Mouse (Mus musculus) hindbrain, embryonic 13.5 days (tissue): ENCODE measurements around the gene Serpini1. TPM values are rescaled to one million over a fixed set of nuclear protein-coding genes. Genes with fewer than 3 reads are reported as not detected.

ENCODE experiments used
- ATAC-seq: fragments of 200-750 bp; cut with Nextera tagmentation; 2 replicates; pipeline ENCODE4 v1.8.0; 2017; ENCODE audit warnings: moderate TSS enrichment; ENCODE audit not compliant: low FRiP score
- H3K27ac ChIP-seq: fragments of 300-500 bp; sonication (generic); 2 replicates; pipeline ENCODE4 v1.5.1; 2015; ENCODE audit warnings: inconsistent platforms, mild to moderate bottlenecking, moderate library complexity
- H3K27me3 ChIP-seq: fragments of 300-500 bp; sonication (generic); 2 replicates; pipeline ENCODE4 v1.6.1; 2015; ENCODE audit warnings: mild to moderate bottlenecking, inconsistent platforms
- H3K36me3 ChIP-seq: fragments of 300-500 bp; sonication (generic); 2 replicates; pipeline ENCODE4 v1.6.1; 2015; ENCODE audit warnings: mild to moderate bottlenecking, inconsistent platforms
- H3K4me1 ChIP-seq: fragments of 300-500 bp; sonication (generic); replicated peaks from 2 replicates; pipeline ENCODE4 v1.6.1; 2015; ENCODE audit warnings: inconsistent platforms
- H3K4me2 ChIP-seq: fragments of 300-500 bp; sonication (generic); 2 replicates; pipeline ENCODE4 v1.6.1; 2015; ENCODE audit warnings: inconsistent platforms, mild to moderate bottlenecking, moderate library complexity
- H3K4me3 ChIP-seq: fragments of 300-500 bp; sonication (generic); 2 replicates; pipeline ENCODE4 v1.5.1; 2015; ENCODE audit warnings: mild to moderate bottlenecking, inconsistent platforms
- H3K9ac ChIP-seq: fragments of 300-500 bp; sonication (generic); 2 replicates; pipeline ENCODE4 v1.6.1; 2015; ENCODE audit warnings: mild to moderate bottlenecking, inconsistent platforms
- H3K9me3 ChIP-seq: fragments of 300-500 bp; sonication (generic); 2 replicates; pipeline ENCODE4 v1.6.1; 2016; ENCODE audit warnings: inconsistent platforms
- WGBS: fragments of 180-500 bp; shearing (Covaris S2); methylation state at CpG from one replicate; pipeline ENCODE4 v1.1.7; 2015; 5-methylcytosine and 5-hydroxymethylcytosine counted together
- polyA plus RNA-seq: library from polyadenylated mRNA; unstranded; fragments of >200 nt; fragmentation: Nextera tagmentation; extraction: Ambion mirVana; gene quantifications from 2 replicates; pipeline ENCODE4 v1.2.1, GENCODE M21; 2015

Gene Serpini1
- 128 and 131 TPM in 2 replicates for polyA plus RNA-seq

DNA sequence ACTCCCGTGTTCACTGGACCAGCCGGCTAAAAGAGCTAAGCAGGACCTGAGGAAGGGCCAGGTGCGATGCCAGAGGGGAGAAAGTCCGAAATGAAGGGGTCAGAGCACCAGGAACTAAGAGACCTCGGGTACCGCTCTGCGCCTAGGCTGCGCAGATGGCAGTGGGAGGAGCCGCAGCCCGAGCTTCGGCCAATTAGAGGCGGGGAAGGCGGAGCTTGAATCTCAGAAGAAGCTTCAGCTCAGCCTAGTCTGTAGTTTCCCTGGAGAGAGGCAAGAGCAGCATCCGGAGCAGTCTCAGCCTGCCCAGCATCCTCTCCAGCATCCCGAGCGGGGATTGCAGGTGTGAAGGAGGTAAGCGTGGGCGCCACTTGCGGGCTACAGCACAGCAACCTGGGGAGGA is at the start of gene Serpini1:
TSS of gene Serpini1 (plus strand) at position 256 of the 400 bp plus-strand sequence.
- under 1% methylated on average over 19 of the region's 19 CpGs for WGBS
- Histone ChIP-seq H3K27me3 (no peaks in the 10 kb centered on the region), H3K36me3 (no peaks in the 10 kb centered on the region), H3K4me1 (peaks cover 10% of the 10 kb centered on the region), H3K9ac (peak within 1 kb of the TSS; percentile 93), H3K4me2 (peak within 1 kb of the TSS; percentile 68), H3K27ac (peak within 1 kb of the TSS; percentile 89), H3K9me3 (no peaks in the 10 kb centered on the region), H3K4me3 (peak within 1 kb of the TSS; percentile 85)
- ATAC-seq = peak; percentile 97

DNA sequence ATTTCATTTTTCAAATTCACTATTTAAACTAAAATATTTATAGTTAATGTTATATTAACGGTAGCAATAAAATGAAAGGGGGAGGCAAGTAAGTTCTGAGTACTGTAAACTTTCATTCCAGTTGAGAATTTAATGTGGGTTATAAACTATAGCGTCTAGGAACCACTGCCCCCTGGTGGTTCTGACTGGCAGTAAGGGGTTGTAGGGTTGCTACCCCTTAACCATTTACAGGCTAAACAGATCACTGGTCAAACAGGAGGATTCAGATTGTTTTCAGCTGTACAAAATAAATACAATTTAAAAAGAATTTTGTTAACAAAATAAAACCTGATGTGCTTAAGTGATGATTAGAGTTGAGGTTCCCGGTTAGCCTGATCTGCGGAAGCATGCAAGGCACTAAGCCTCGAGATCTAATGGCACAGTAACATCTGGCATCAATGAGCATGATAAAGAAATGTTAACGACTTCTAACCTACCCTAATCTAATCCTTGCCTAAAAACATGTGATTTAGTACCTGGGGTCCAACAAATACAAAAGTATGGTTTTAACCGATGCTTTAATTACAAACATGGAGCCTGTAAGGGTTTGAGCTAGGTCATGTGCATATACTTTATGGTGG is 39.6 kb upstream of the Serpini1 start:
- ATAC-seq = no peak

DNA sequence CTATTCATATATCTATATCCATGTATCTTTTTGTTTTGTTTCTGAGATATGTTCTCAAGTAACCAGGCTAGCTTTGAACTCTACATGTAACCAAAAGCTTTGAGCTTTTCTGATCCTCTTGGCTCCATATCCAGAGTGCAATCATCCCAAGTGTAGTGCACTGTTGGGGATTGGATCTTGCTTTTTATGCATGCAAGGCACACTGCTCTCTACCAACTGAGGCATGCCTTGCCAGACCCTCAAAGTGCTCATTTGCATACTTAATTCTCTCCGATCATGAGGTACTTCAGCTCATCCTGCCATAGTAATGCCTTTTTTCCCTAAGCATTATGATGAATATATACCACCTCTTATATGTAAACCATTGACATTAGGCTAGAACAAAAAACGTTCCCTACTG is 36.0 kb upstream of the Serpini1 start:
- H3K4me1 ChIP-seq = peaks cover 5% of the 10 kb centered on the region
- no peak overlapping the region for H3K4me3 ChIP-seq
- no peak for ATAC-seq
- H3K9me3 ChIP-seq = no peaks in the 10 kb centered on the region
- no peaks in the 10 kb centered on the region for H3K27me3 ChIP-seq
- no peak overlapping the region for H3K9ac ChIP-seq
- 69% methylated on average over 2 of the region's 2 CpGs for WGBS
- no peak overlapping the region for H3K4me2 ChIP-seq
- no peak overlapping the region for H3K27ac ChIP-seq
- H3K36me3 ChIP-seq = peaks cover 25% of the 10 kb centered on the region

More for the DNA sequence above, 39.6 kb upstream of the Serpini1 start:
- 83% methylated on average over 7 of the region's 7 CpGs for WGBS
- no peak overlapping the region for H3K27ac ChIP-seq
- peaks cover 25% of the 10 kb centered on the region for H3K36me3 ChIP-seq
- H3K9me3 ChIP-seq = no peaks in the 10 kb centered on the region
- no peaks in the 10 kb centered on the region for H3K27me3 ChIP-seq
- no peak overlapping the region for H3K4me3 ChIP-seq
- peaks cover 5% of the 10 kb centered on the region for H3K4me1 ChIP-seq
- H3K4me2 ChIP-seq = no peak overlapping the region
- no peak overlapping the region for H3K9ac ChIP-seq

DNA sequence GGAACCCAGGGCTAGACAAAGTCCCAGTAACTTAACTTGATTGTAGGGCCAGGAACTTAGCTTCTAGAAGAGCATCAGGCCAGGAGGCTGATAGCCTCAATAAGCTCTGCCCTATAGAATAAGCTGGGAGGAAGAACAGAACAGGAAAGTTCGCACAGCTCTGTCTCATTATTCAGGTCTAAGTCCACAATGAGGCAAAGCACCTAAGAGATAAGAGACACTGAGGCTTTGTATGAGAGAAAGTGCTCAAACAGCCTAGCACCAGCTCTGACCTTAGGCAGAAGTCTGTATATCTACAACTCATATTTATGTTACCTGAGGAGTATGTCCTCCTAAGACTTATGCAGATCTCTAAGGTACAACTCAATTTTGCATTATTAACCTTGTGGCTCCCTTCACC is 34.8 kb upstream of the Serpini1 start:
- Histone ChIP-seq H3K9ac (no peak overlapping the region), H3K27ac (no peak overlapping the region), H3K4me2 (no peak overlapping the region), H3K36me3 (peaks cover 34% of the 10 kb centered on the region), H3K27me3 (no peaks in the 10 kb centered on the region), H3K4me3 (no peak overlapping the region), H3K9me3 (no peaks in the 10 kb centered on the region), H3K4me1 (peaks cover 5% of the 10 kb centered on the region)
- WGBS = 92% methylated on average over 1 of the region's 1 CpGs
- no peak for ATAC-seq

DNA sequence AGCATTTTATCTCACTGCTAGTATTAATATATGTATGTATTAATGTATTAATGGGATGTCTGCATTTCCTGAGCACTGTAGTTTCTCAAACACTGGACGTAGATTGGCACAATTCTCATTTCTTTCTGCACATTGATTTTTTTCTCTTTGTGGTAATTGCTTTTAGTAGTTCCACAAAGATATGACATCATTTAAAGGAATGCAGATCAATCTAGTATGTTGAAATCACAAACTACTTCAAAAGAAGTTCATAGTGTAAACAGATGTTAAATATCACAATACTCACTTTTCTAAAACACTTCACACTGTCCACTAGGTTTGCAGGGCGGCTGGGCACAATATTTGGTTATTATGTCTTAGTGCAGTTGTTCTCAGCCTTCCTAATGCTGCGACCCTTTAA is 26.3 kb upstream of the Serpini1 start:
- Histone ChIP-seq H3K4me2 (no peak overlapping the region), H3K27ac (no peak overlapping the region), H3K4me1 (no peaks in the 10 kb centered on the region), H3K9me3 (no peaks in the 10 kb centered on the region), H3K9ac (no peak overlapping the region), H3K4me3 (no peak overlapping the region), H3K27me3 (no peaks in the 10 kb centered on the region), H3K36me3 (peaks cover 11% of the 10 kb centered on the region)
- 96% methylated on average over 3 of the region's 3 CpGs for WGBS
- ATAC-seq = no peak

DNA sequence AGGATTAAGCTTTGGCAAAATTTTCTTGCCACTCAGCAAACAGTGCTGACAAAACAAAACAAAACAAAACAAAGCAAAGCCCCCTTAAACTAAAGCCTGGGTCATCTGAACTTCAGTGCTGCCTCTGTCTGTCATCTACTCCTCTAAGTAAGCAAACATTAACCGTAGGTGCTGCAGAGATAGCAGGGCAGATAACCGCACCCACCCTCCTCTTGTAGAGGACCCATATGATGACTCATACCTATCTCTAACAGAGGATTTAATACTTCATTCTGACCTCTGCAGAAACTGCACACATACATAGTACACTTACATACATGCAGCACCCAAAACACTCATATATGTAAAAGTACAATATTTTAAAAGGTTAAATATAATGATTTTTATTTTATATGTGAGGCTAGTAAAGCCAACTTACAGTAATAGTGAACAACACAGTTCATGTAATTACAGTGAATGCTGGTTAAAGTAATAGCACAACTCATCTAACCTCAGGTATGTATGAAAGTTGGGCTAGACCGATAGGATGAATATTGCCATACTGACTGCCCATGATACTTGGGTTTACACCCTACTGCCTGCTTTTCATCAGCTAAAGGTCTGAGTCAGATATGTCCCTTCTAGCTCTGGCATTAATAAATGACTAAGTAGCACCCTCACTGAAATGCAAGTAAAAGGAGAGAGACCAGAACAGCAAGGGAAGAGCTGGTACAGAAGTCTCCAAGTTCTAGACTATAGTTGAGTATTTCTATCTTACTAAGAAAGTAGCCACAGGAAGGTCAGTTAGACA is 23.1 kb upstream of the Serpini1 start:
- H3K4me1 ChIP-seq = no peaks in the 10 kb centered on the region
- H3K36me3 ChIP-seq = peaks cover 13% of the 10 kb centered on the region
- no peak overlapping the region for H3K9ac ChIP-seq
- 91% methylated on average over 3 of the region's 3 CpGs for WGBS
- H3K27ac ChIP-seq = no peak overlapping the region
- no peaks in the 10 kb centered on the region for H3K27me3 ChIP-seq
- H3K9me3 ChIP-seq = no peaks in the 10 kb centered on the region
- no peak overlapping the region for H3K4me2 ChIP-seq
- no peak for ATAC-seq
- H3K4me3 ChIP-seq = no peak overlapping the region

DNA sequence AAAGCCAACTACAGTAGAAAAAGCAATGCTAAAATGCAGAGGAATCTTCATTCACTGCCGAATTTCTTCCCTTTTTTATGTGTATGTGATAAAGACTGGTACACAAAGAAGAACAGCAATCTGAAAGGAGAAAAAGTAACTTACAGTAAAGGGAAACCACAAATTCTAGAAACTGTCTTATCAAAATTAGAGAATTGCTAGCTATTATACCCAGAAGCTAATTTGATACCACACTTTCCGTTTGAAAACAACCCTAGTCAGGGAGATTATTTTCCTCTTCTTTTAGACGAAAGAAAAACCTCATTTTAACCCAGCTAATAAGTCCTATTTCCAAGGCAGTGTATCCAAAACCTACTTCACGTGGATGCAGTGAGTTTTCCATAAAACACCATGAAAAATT is 16.1 kb upstream of the Serpini1 start:
- Histone ChIP-seq H3K9ac (no peak overlapping the region), H3K9me3 (no peaks in the 10 kb centered on the region), H3K4me1 (0 out of 2 replicates have a peak, but pooled peaks cover 4% of the 10 kb centered on the region), H3K36me3 (peaks cover 15% of the 10 kb centered on the region), H3K4me3 (no peak overlapping the region), H3K27ac (no peak overlapping the region), H3K4me2 (no peak overlapping the region), H3K27me3 (no peaks in the 10 kb centered on the region)
- no peak for ATAC-seq
- 95% methylated on average over 4 of the region's 4 CpGs for WGBS

DNA sequence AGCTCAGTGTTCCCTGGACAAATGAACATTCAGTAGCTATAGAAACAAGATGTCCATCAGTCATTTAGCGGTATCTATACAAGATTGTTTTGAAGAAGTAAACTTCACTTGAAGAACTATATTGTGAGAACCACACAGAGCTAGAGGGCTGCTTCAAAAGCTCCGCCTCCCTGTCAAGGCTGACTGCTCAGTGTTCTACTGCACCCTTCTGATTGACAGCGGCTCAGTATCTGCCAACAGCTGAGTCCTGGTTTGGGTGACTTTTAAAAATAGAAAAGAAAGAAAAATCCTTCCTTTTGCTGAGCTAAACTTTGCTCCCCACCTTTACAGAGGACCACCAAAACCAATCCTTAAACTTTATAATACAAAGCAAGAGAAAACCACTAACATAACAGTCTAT is 14.5 kb upstream of the Serpini1 start:
- 75% methylated on average over 3 of the region's 3 CpGs for WGBS
- no peak overlapping the region for H3K4me3 ChIP-seq
- H3K9me3 ChIP-seq = no peaks in the 10 kb centered on the region
- H3K4me1 ChIP-seq = 0 out of 2 replicates have a peak, but pooled peaks cover 4% of the 10 kb centered on the region
- H3K9ac ChIP-seq = no peak overlapping the region
- peaks cover 8% of the 10 kb centered on the region for H3K36me3 ChIP-seq
- H3K27me3 ChIP-seq = no peaks in the 10 kb centered on the region
- no peak overlapping the region for H3K4me2 ChIP-seq
- no peak for ATAC-seq
- H3K27ac ChIP-seq = no peak overlapping the region

DNA sequence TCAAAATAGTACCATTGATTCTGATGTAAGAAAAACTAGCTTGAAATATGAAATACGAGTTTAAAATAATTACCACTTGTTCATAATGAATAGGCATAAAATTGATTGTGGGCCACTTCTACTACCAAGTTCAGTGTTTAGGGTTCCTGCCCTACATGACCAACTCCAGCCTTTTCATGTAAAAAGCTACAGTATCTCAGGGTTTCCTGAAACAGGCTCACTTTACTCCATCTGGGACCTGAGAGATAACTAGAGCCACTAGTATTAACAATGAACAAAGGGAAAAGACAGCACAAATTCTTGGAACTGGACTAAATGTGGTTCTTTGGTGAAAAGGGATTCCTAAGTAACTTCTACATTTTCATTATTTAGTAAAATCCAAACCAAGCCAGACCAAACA is 13.1 kb upstream of the Serpini1 start:
- Histone ChIP-seq H3K27ac (no peak overlapping the region), H3K9me3 (no peaks in the 10 kb centered on the region), H3K9ac (no peak overlapping the region), H3K4me2 (no peak overlapping the region), H3K36me3 (peaks cover 3% of the 10 kb centered on the region; the same call in 1 of the 2 replicates), H3K4me1 (0 out of 2 replicates have a peak, but pooled peaks cover 4% of the 10 kb centered on the region), H3K4me3 (no peak overlapping the region), H3K27me3 (no peaks in the 10 kb centered on the region)
- ATAC-seq = no peak
- 88% methylated on average over 1 of the region's 1 CpGs for WGBS

DNA sequence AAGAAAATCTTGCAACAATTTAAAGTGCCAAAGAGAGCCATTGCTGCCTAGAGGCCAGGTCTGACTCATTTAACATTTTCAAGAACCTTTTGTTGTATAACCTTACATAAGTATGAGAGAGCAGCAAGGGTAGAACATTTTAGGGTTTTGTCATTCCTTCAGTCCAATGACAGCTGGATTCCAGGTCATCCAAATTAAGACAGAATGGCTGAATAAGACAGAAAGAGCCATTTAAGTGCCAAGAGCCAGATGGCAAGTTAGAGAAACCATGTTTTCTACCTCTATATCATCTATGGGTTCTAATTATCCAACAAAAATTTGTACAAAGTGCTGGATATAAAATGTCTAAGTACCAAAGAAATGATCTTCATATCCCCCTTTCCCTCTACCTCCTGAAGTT is 6.1 kb upstream of the Serpini1 start:
- Histone ChIP-seq H3K9ac (no peak overlapping the region), H3K27ac (no peak overlapping the region), H3K9me3 (no peaks in the 10 kb centered on the region), H3K4me3 (no peak overlapping the region), H3K27me3 (no peaks in the 10 kb centered on the region), H3K4me1 (peaks cover 13% of the 10 kb centered on the region), H3K36me3 (no peaks in the 10 kb centered on the region), H3K4me2 (no peak overlapping the region)
- no peak for ATAC-seq

DNA sequence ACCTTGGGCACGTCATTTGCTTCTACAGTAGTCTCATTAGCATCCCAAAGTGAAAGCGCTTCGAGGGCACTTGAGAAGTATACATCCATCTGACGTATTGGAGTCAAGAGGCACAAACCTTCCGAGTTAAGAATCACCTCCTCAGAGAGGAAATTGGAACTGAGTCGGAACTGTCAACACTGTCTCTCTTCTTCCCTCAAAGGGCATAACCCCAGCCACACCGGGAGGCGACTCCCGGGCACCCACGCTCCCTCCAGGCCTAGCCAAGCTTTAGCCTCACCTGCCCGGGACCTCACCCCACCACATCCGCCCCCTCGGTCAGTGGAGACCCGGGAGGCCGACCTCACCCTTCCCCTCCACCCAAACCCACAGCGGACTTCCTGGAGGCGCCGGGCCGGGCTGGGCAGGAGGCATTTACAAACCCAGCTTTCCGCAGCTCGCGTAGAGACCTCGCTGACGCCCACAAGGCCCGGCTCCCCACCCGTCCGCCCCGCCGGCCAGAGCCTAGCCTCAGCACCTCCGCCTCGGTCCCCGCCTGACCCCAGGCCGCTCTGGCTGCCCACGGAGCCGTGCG is 1.1 kb upstream of the Serpini1 start:
- Histone ChIP-seq H3K27ac (peak overlapping the region; percentile 85), H3K4me2 (peak overlapping the region; percentile 68), H3K9ac (peak overlapping the region; percentile 93), H3K4me3 (peak overlapping the region; percentile 85), H3K4me1 (peaks cover 10% of the 10 kb centered on the region), H3K27me3 (no peaks in the 10 kb centered on the region), H3K36me3 (no peaks in the 10 kb centered on the region), H3K9me3 (no peaks in the 10 kb centered on the region)
- ATAC-seq = peak; percentile 58; the same call in 1 of the 2 replicates
- WGBS = under 1% methylated on average over 36 of the region's 36 CpGs

DNA sequence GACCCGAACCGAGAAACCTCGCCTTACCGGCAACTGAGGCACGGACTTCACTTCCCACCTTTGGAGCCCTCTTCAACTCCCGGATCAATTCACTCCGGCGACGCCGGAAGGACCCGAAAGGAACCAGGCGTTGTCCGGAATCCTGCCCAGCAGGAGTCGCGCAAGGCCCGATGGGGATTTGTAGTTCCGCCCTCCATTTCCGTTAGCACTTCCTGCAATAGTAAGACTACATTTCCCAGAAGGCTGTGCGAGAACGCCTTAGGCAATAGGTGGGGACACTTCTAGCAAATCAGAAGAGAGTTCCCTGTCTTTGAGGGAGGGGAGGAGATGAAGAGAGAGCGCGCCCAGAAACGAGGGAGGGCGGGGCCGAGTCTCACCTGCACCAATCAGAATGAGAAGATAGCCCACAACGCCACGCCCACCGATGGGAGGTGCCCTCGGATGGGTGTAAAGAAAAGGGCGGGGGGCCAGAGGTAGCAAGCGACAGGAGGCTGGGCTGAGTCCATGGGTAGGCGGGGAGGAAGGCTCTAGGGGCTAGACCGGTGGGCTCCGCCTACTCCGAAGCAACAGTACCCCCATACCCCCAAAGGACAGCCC is 554 bp upstream of the Serpini1 start, which contains the start of gene Pdcd10:
TSS of gene Pdcd10 (minus strand) at position 162 of the 597 bp plus-strand sequence.
- peak; percentile 97 for ATAC-seq
- WGBS = under 1% methylated on average over 35 of the region's 35 CpGs

More for the DNA sequence above, 554 bp upstream of the Serpini1 start, which contains the start of gene Pdcd10:
- H3K9ac ChIP-seq = peak within 1 kb of the TSS; percentile 93
- peaks cover 10% of the 10 kb centered on the region for H3K4me1 ChIP-seq
- peak within 1 kb of the TSS; percentile 85 for H3K4me3 ChIP-seq
- no peaks in the 10 kb centered on the region for H3K9me3 ChIP-seq
- H3K36me3 ChIP-seq = no peaks in the 10 kb centered on the region
- H3K4me2 ChIP-seq = peak within 1 kb of the TSS; percentile 68
- peak within 1 kb of the TSS; percentile 89 for H3K27ac ChIP-seq
- no peaks in the 10 kb centered on the region for H3K27me3 ChIP-seq
